Mouse (Mus musculus) layer of hippocampus, adult 2 months (tissue): ENCODE measurements around the gene Fam89a. TPM values are rescaled to one million over a fixed set of nuclear protein-coding genes. Genes with fewer than 3 reads are reported as not detected.

Experiments used
- DNase-seq, 2 experiments: peaks; one replicate each; pipeline ENCODE4 v3.0.0; 2022; ENCODE audit warnings: low spot score in 2 of 2
- H3K27ac ChIP-seq: fragments of 200-600 bp; 2 replicates; pipeline ENCODE4 v1.8.1; 2022
- H3K4me3 ChIP-seq: fragments of 200-600 bp; 2 replicates; pipeline ENCODE4 v1.8.1; 2022; ENCODE audit warnings: mild to moderate bottlenecking
- CTCF ChIP-seq: fragments of 200-600 bp; conservative IDR thresholded peaks from 2 replicates; pipeline ENCODE4 v1.8.1; 2022; ENCODE audit warnings: antibody characterized with exemption, mild to moderate bottlenecking, moderate library complexity
- long read RNA-seq, 2 experiments: library from polyadenylated mRNA; stranded (forward); transcript quantifications; one replicate each; pipeline ENCODE4 v2.0.0; 2021; ENCODE audit warnings: borderline mapping rate in 2 of 2
- total RNA-seq, 2 experiments: library from RNA; stranded (reverse); gene quantifications; 2 replicates each; pipeline ENCODE4 v1.2.3; 2021

The Fam89a gene
- under 1 TPM; 0.27 to 0.54 TPM for total RNA-seq
- long read RNA-seq, experiment 1, partial matches to known transcripts = 0 of 4 reads
- long read RNA-seq, experiment 1, other reads (novel, unspliced or antisense) = 0 of 4 reads
- long read RNA-seq, experiment 2, partial matches to known transcripts = 1 of 3 reads
- long read RNA-seq, experiment 2, other reads (novel, unspliced or antisense) = 0 of 3 reads

DNA sequence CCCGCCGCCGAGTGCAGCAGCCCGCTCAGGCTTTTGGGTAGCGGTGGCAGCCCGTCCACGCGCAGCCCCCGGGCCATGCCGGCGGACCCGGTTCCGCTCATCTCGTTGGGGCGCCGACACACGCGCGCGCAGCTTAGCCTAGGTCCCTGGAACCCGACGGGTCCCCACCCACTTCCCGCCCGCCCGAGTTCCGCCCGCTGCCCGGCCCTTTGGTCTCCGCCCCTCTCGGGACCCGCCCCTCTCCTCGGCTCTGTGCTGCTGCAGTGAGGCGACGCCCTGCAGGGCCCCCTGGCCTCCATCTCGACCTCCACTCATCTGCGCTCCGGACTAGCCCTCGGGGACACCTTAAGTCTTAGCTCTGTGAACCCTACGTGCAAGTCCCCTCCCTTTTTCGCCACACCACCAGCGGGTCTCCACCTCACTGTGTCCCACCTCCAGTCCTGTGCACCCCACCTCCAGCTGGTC, at the start of gene Fam89a:
Gene Fam89a (minus strand): TSS at position 124 of the 465 bp plus-strand sequence.
- Histone ChIP-seq H3K4me3 (peak within 1 kb of the TSS; percentile 48), H3K27ac (no peak within 1 kb of the TSS)
- DNase-seq = no peak
- TF ChIP-seq CTCF = no peak

GRCm38 (mm10) chr8:124800542-124800941, 48.9 kb upstream of the Fam89a start:
- DNase-seq = no peak
- TF ChIP-seq CTCF = no peak
- no peak overlapping the region for H3K27ac ChIP-seq
- no peak overlapping the region for H3K4me3 ChIP-seq

- H3K4me3 ChIP-seq = no peak overlapping the region
- DNase-seq = no peak
- no peak overlapping the region for H3K27ac ChIP-seq
- no peak for TF ChIP-seq CTCF
These were observed 44.3 kb upstream of the Fam89a start for GRCm38 (mm10) chr8:124795781-124796488.

GRCm38 (mm10) chr8:124794486-124794780, 42.8 kb upstream of the Fam89a start:
- peak overlapping the region; percentile 48; the same call in 1 of the 2 replicates for H3K27ac ChIP-seq
- H3K4me3 ChIP-seq = peak overlapping the region; percentile 54
- peak; percentile 72 for TF ChIP-seq CTCF
- DNase-seq = peak; percentile 61 to 64

DNA sequence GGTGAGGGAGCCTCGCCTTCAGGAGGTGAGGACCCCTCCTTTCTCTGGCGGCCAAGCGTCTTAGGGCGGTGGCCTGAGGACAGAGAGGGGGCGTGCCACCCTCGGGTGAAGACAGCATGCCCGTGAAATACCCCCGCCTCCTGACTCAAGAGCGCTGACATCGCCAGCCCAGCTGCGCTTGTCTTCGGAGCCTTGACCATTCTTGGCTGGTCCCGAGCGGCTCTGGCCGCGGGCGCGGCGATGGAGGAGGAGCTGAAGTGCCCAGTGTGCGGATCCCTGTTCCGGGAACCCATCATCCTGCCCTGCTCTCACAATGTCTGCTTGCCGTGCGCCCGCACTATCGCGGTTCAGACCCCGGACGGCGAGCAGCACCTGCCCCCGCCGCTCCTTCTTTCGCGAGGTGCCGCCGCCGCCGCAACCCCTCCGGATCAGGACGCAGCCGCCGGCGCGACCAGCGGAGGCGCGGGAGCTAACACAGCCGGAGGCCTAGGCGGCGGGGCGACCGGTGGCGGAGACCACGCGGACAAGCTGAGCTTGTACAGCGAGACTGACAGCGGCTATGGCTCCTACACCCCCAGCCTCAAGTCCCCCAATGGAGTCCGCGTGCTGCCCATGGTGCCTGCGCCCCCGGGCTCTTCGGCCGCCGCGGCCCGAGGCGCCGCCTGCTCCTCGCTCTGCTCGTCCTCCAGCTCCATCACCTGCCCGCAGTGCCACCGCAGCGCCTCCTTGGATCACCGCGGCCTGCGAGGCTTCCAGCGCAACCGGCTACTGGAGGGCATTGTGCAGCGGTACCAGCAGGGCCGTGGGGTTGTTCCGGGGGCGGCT, 42.2 kb upstream of the Fam89a start:
- Histone ChIP-seq H3K27ac (peak overlapping the region; percentile 48; the same call in 1 of the 2 replicates), H3K4me3 (peak overlapping the region; percentile 54)
- DNase-seq = no peak
- no peak for TF ChIP-seq CTCF

- peak; percentile 59 to 70 for DNase-seq
- Histone ChIP-seq H3K27ac (no peak overlapping the region; the same call in 1 of the 2 replicates), H3K4me3 (peak overlapping the region; percentile 54)
- no peak for TF ChIP-seq CTCF
These were observed 41.6 kb upstream of the Fam89a start for GRCm38 (mm10) chr8:124793172-124793651.

DNA sequence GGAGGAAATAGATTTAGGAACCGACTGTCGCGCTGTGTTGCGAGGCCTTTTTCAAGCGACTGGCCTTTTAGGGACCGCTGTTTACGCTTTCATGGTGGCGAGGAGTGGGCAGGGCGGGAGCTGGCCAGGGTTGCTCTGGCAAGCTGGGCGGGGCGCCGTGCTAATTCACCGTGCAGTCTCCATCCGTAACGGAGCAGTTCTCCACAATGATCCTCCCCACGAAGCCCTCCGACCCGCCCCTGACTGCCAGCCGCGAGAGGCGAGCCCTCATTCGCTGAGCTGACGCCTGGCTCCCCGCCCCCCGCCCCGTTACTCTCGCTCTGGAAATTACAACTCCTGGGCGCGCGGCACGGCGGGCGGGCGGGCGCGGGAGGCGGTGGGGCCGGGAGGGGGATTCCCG, 41.1 kb upstream of the Fam89a start, which contains the start of gene Trim67:
Gene Trim67 (plus strand): TSS at position 385 of the 400 bp plus-strand sequence.
- no peak for TF ChIP-seq CTCF
- H3K4me3 ChIP-seq = peak within 1 kb of the TSS; percentile 54
- H3K27ac ChIP-seq = peak within 1 kb of the TSS; percentile 71
- DNase-seq = peak; percentile 53 to 60

- H3K4me3 ChIP-seq = peak overlapping the region; percentile 54
- no peak for TF ChIP-seq CTCF
- peak; percentile 34 to 50 for DNase-seq
- peak overlapping the region; percentile 71 for H3K27ac ChIP-seq
These were observed 40.6 kb upstream of the Fam89a start for GRCm38 (mm10) chr8:124792186-124792585.

DNA sequence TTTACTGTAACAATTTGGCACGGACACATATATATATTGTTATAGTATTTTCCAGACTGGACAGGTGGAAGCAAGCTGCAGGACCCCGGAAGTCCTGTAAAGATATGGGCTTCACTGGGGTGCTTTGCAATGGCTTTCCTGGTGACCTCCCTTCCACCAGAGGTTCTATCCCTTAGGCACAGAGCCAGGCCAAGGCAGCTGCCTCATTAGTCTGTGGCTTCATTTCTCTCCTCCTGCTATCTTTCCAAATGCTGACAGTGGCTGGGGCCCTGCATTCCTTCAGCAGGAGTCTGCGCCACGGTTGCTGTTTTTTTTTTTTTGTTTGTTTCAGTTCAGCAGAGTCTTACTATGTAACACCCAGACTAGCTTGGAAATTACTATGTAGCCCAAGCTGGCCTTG, 40.1 kb upstream of the Fam89a start:
- no peak for DNase-seq
- Histone ChIP-seq H3K4me3 (peak overlapping the region; percentile 54), H3K27ac (peak overlapping the region; percentile 71; the same call in 1 of the 2 replicates)
- TF ChIP-seq CTCF = no peak

DNA sequence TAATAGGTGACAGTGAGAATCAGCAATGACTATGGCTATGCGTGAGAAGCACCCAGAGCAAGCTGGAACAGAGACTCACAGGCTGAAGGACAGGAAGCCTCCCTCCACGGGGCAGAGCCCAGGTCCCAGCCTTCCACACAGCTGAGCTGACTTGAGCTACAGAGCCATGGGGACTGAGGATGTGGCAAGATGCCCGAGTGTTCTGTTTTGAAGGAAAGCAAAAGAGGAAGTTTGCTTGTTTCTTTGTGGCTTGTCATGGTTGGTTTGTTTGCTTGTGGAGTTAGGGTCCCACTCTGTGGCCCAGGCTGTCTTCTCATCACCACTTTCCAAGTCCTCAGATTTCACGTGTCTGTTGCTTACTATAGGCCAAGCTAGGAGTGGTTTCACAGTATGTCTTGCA, 39.0 kb upstream of the Fam89a start:
- no peak for DNase-seq
- Histone ChIP-seq H3K4me3 (no peak overlapping the region), H3K27ac (no peak overlapping the region)
- no peak for TF ChIP-seq CTCF

- TF ChIP-seq CTCF = no peak
- Histone ChIP-seq H3K4me3 (no peak overlapping the region), H3K27ac (no peak overlapping the region)
- peak; percentile 19 to 59 for DNase-seq
These were observed 33.0 kb upstream of the Fam89a start for GRCm38 (mm10) chr8:124784613-124785012.

- H3K27ac ChIP-seq = no peak overlapping the region
- TF ChIP-seq CTCF = no peak
- DNase-seq = no peak
- H3K4me3 ChIP-seq = no peak overlapping the region
These were observed 31.6 kb upstream of the Fam89a start for GRCm38 (mm10) chr8:124783228-124783627.

- Histone ChIP-seq H3K27ac (no peak overlapping the region), H3K4me3 (no peak overlapping the region)
- DNase-seq = no peak
- TF ChIP-seq CTCF = no peak
These were observed 30.8 kb upstream of the Fam89a start for GRCm38 (mm10) chr8:124782431-124782830.
